Mouse (Mus musculus): ENCODE measurements around the gene Ncl.

DNA sequence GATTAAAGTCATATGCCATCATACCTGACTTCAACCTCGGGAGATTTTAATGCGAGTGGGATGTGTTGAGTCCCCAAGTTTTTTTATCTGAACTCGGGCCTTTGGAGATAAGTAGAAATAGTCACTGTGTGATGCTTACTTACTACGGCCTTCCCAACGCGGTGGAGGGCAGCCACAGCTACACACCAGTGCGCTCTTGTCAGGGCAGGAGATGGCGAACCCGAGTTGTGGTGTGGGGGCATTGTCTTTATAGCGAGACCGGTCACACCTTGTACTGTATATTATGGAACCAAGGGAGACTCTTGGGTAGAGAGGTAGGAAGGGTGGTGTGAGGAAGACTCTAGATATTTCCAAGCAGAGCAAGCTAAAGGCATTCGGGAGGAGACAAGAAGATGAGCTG is 1.2 kb upstream of the Ncl start:
- no peak for TF ChIP-seq POLR2A (IDR thresholded peaks at IDR 0.05; ENCODE audit: borderline replicate concordance, extremely low read depth, insufficient read depth, insufficient read length, poor library complexity, severe bottlenecking)
- no peak for TF ChIP-seq CTCF (IDR thresholded peaks at IDR 0.05; ENCODE audit: borderline replicate concordance, extremely low read depth, insufficient read depth, insufficient read length)

Data from brain, embryonic 14.5 days (tissue).